Mouse (Mus musculus) forebrain, embryonic 13.5 days (tissue): Measurements from ENCODE around the gene Zdhhc13. TPM values are rescaled to one million over a fixed set of nuclear protein-coding genes. Genes with fewer than 3 reads are reported as not detected.

Experiments used
- ATAC-seq: fragments of 200-750 bp; cut with Nextera tagmentation; 2 replicates; pipeline ENCODE4 v1.8.0; 2017
- H3K27ac ChIP-seq: fragments of 300-500 bp; sonication (generic); 2 replicates; pipeline ENCODE4 v1.5.1; 2015; ENCODE audit warnings: inconsistent platforms, mild to moderate bottlenecking, moderate library complexity
- H3K27me3 ChIP-seq: fragments of 300-500 bp; sonication (generic); 2 replicates; pipeline ENCODE4 v1.6.1; 2015; ENCODE audit warnings: mild to moderate bottlenecking, inconsistent platforms
- H3K36me3 ChIP-seq: fragments of 300-500 bp; sonication (generic); 2 replicates; pipeline ENCODE4 v1.6.1; 2015; ENCODE audit warnings: mild to moderate bottlenecking, inconsistent platforms; ENCODE audit not compliant: poor library complexity, severe bottlenecking
- H3K4me1 ChIP-seq: fragments of 300-500 bp; sonication (generic); 2 replicates; pipeline ENCODE4 v1.6.1; 2015; ENCODE audit warnings: inconsistent platforms
- H3K4me2 ChIP-seq: fragments of 300-500 bp; sonication (generic); 2 replicates; pipeline ENCODE4 v1.6.1; 2015; ENCODE audit warnings: inconsistent platforms, mild to moderate bottlenecking, moderate library complexity
- H3K4me3 ChIP-seq: fragments of 300-500 bp; sonication (generic); 2 replicates; pipeline ENCODE4 v1.5.1; 2015; ENCODE audit warnings: mild to moderate bottlenecking, inconsistent platforms
- H3K9ac ChIP-seq: fragments of 300-500 bp; sonication (generic); 2 replicates; pipeline ENCODE4 v1.6.1; 2015; ENCODE audit warnings: mild to moderate bottlenecking, inconsistent platforms
- H3K9me3 ChIP-seq: fragments of 300-500 bp; sonication (generic); replicated peaks from 2 replicates; pipeline ENCODE4 v1.6.1; 2016; ENCODE audit warnings: inconsistent platforms
- WGBS: fragments of 180-500 bp; shearing (Covaris S2); methylation state at CpG from one replicate; pipeline ENCODE4 v1.1.7; 2015; 5-methylcytosine and 5-hydroxymethylcytosine counted together
- polyA plus RNA-seq: library from polyadenylated mRNA; unstranded; fragments of >200 nt; fragmentation: Nextera tagmentation; extraction: Ambion mirVana; gene quantifications from 2 replicates; pipeline ENCODE4 v1.2.1, GENCODE M21; 2015

Zdhhc13 gene
- polyA plus RNA-seq, 1 experiment from 2014 or later = 38.5 TPM

- no peaks in the 10 kb centered on the region for H3K36me3 ChIP-seq
- no peaks in the 10 kb centered on the region for H3K4me1 ChIP-seq
- WGBS = 36% methylated on average over 6 of the region's 6 CpGs
- H3K27me3 ChIP-seq = no peaks in the 10 kb centered on the region
- H3K4me3 ChIP-seq = no peak overlapping the region
- H3K27ac ChIP-seq = no peak overlapping the region
- no peak for ATAC-seq
- H3K4me2 ChIP-seq = no peak overlapping the region
- H3K9me3 ChIP-seq = no peaks in the 10 kb centered on the region
- no peak overlapping the region for H3K9ac ChIP-seq
Observed at GRCm38 (mm10) chr7:48851529-48852104, 62.8 kb downstream of the Zdhhc13 start.

- Histone ChIP-seq H3K4me2 (no peak overlapping the region), H3K27ac (no peak overlapping the region), H3K9me3 (no peaks in the 10 kb centered on the region), H3K4me3 (no peak overlapping the region), H3K27me3 (no peaks in the 10 kb centered on the region), H3K36me3 (no peaks in the 10 kb centered on the region), H3K9ac (no peak overlapping the region), H3K4me1 (no peaks in the 10 kb centered on the region)
- WGBS = 90% methylated on average over 13 of the region's 13 CpGs
- no peak for ATAC-seq
Observed at GRCm38 (mm10) chr7:48853496-48853895, 64.7 kb downstream of the Zdhhc13 start.

DNA sequence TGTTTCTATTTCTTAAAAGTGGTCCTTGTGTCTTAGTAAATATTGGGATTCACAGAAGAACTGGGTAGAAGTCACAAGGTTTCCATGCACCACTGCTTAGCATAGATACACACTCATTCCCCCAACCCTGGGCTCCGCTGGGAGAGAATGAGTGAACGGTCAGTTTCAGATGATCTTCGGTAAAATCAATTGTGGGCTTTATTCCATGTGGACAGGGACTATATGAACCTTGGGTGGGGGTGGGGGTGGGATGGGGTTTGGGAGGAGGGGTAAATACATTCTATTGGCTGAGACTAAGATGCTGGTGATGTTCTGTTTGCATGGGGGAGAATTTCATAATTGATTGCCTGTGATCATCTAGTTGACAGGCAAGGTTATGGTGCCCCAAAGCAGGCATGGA, 66.7 kb downstream of the Zdhhc13 start:
- H3K9me3 ChIP-seq = no peaks in the 10 kb centered on the region
- no peaks in the 10 kb centered on the region for H3K36me3 ChIP-seq
- no peak overlapping the region for H3K4me2 ChIP-seq
- H3K4me1 ChIP-seq = no peaks in the 10 kb centered on the region
- no peak overlapping the region for H3K9ac ChIP-seq
- H3K27me3 ChIP-seq = no peaks in the 10 kb centered on the region
- no peak overlapping the region for H3K27ac ChIP-seq
- 91% methylated on average over 3 of the region's 3 CpGs for WGBS
- no peak overlapping the region for H3K4me3 ChIP-seq
- ATAC-seq = no peak

DNA sequence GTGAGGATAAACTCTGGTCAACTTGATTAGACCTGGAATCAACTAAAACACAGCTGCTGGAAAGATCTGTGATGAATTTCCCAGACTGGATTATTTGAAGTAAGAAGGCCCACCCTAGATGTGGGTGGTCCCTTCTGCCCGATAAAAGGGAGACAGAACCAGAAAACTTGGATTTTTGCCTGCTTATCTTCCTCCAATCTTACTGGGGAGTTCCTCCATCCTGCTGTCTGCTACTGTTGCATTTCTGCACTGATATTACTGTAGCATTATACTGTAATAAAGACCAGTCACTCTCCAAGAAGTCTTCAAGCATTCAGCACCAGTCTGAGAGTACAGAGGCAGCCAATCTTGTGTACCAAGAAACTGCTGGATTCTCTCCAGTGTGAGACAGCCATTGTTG, 69.5 kb downstream of the Zdhhc13 start:
- no peak for ATAC-seq
- no peaks in the 10 kb centered on the region for H3K27me3 ChIP-seq
- no peaks in the 10 kb centered on the region for H3K9me3 ChIP-seq
- WGBS = 77% methylated on average over 1 of the region's 1 CpGs
- H3K4me1 ChIP-seq = no peaks in the 10 kb centered on the region
- H3K4me3 ChIP-seq = no peak overlapping the region
- H3K4me2 ChIP-seq = no peak overlapping the region
- H3K27ac ChIP-seq = no peak overlapping the region
- H3K36me3 ChIP-seq = no peaks in the 10 kb centered on the region
- no peak overlapping the region for H3K9ac ChIP-seq

DNA sequence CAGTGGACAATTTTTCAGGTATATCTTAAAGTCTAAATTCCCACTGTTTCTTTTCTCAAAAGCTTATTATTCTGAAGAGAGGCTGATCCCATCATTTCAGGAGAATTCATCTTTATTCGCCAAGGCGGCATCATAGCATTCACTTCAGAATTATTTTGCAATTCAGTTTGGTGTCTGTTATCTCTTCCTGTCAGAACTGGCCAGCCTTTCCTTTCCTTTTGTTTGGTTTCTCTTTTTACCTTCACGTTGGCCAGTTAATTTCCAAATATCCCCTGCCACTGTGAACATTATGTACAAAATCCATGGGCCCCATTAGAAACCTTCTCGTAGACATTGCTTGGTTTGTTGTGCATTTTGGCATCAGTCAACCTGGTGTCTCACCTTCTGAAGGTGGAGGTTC, 70.6 kb downstream of the Zdhhc13 start:
- Histone ChIP-seq H3K4me2 (no peak overlapping the region), H3K27me3 (no peaks in the 10 kb centered on the region), H3K9ac (no peak overlapping the region), H3K4me1 (no peaks in the 10 kb centered on the region), H3K36me3 (no peaks in the 10 kb centered on the region), H3K27ac (no peak overlapping the region), H3K4me3 (no peak overlapping the region), H3K9me3 (no peaks in the 10 kb centered on the region)
- WGBS = 92% methylated on average over 4 of the region's 4 CpGs
- no peak for ATAC-seq

DNA sequence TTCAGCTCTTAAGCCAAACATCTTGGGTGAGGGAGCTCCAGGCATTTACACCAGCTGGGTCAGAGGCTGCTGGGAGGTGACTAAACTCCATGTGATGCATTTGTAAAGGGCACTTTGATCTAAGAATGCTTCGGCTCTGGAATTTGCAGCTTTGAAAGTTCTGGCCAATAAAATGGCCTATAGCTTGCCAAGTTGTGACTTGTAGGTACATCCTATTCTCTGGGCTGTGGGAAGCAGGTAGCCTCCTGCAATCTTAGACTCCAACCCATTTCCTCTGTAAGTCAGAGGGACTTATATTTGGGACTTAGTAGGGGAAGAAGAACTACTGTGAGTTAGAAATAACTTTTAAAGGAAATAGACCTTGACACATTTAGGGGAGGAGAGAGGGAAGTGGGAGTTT, 72.1 kb downstream of the Zdhhc13 start:
- Histone ChIP-seq H3K4me2 (no peak overlapping the region), H3K9me3 (no peaks in the 10 kb centered on the region), H3K4me1 (no peaks in the 10 kb centered on the region), H3K36me3 (peaks cover 14% of the 10 kb centered on the region), H3K9ac (no peak overlapping the region), H3K27ac (no peak overlapping the region), H3K4me3 (no peak overlapping the region), H3K27me3 (no peaks in the 10 kb centered on the region)
- WGBS = 93% methylated on average over 1 of the region's 1 CpGs
- ATAC-seq = no peak

DNA sequence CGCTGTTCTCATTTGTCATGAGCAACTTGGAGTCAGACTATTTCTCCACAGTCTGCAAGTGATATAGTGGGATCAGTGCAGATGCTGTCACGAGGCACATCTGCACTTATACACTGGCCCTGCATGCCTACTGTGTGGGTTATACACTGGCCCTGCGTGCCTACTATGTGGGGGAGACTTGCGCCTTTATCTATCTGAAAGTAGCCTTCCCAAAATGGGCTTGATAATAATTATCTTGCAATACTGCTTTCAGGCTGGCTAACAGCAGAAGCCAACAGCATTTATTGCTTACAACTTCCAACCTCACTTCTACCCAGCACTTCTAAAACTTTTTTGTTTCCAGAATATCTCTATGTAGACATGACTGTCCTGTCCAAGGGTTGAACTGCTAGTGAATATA, 73.0 kb downstream of the Zdhhc13 start:
- H3K9ac ChIP-seq = no peak overlapping the region
- 92% methylated on average over 4 of the region's 4 CpGs for WGBS
- H3K36me3 ChIP-seq = peaks cover 21% of the 10 kb centered on the region
- H3K9me3 ChIP-seq = no peaks in the 10 kb centered on the region
- no peaks in the 10 kb centered on the region for H3K27me3 ChIP-seq
- no peak overlapping the region for H3K4me2 ChIP-seq
- ATAC-seq = no peak
- no peaks in the 10 kb centered on the region for H3K4me1 ChIP-seq
- no peak overlapping the region for H3K4me3 ChIP-seq
- H3K27ac ChIP-seq = no peak overlapping the region

- no peak overlapping the region for H3K4me3 ChIP-seq
- no peak for ATAC-seq
- H3K4me2 ChIP-seq = no peak overlapping the region
- H3K9ac ChIP-seq = no peak overlapping the region
- no peaks in the 10 kb centered on the region for H3K9me3 ChIP-seq
- peaks cover 41% of the 10 kb centered on the region for H3K36me3 ChIP-seq
- H3K4me1 ChIP-seq = no peaks in the 10 kb centered on the region
- no peak overlapping the region for H3K27ac ChIP-seq
- H3K27me3 ChIP-seq = no peaks in the 10 kb centered on the region
Observed at GRCm38 (mm10) chr7:48864199-48864598, 75.4 kb downstream of the Zdhhc13 start.

DNA sequence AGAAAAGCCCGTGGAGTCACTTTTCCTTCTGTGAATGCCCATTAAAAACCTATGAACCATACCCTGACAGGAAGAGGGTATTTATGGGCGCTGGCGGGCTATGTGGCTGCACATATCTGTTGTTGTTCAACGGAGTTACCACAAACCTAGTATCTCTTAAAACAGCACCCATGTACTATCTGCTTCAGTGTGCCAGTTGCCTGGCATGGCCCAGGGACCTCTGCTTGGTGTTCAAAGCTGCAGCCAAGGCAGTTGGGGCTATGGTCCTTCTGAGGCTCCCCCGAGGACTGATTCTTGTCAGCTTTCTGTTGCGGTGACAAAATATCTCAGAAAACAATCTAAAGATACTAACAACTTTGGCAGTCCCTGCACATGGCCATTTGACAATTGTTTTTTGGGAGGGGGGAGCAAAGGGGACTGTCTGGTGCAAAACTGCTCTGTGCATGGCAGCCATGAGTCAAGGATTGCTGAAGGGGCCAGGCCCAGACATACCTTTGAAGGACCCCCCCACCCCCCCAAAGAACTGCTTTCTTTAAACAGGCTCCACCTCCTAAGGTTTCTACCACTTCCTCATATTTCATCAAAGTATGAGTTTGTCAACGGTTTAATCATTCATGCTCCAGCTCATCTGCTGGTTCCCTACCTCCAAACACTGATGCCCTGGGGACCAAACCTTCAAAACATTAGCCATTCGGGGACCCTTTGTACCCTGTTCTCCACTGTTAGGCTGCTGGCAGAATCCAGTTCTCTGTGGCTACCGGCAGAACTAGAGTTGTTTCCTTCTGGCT, 76.1 kb downstream of the Zdhhc13 start:
- no peak overlapping the region for H3K4me3 ChIP-seq
- no peak overlapping the region for H3K4me2 ChIP-seq
- H3K36me3 ChIP-seq = peaks cover 46% of the 10 kb centered on the region
- 93% methylated on average over 9 of the region's 9 CpGs for WGBS
- H3K27me3 ChIP-seq = no peaks in the 10 kb centered on the region
- no peak overlapping the region for H3K27ac ChIP-seq
- no peaks in the 10 kb centered on the region for H3K9me3 ChIP-seq
- H3K9ac ChIP-seq = no peak overlapping the region
- ATAC-seq = no peak
- H3K4me1 ChIP-seq = no peaks in the 10 kb centered on the region

- Histone ChIP-seq H3K4me2 (no peak overlapping the region), H3K27me3 (no peaks in the 10 kb centered on the region), H3K4me3 (no peak overlapping the region), H3K4me1 (no peaks in the 10 kb centered on the region), H3K27ac (no peak overlapping the region), H3K9me3 (no peaks in the 10 kb centered on the region), H3K9ac (no peak overlapping the region), H3K36me3 (peaks cover 73% of the 10 kb centered on the region)
- ATAC-seq = no peak
- 92% methylated on average over 18 of the region's 18 CpGs for WGBS
Observed at GRCm38 (mm10) chr7:48867576-48867975, 78.8 kb downstream of the Zdhhc13 start.

- no peak for ATAC-seq
- WGBS = 94% methylated on average over 6 of the region's 6 CpGs
- H3K36me3 ChIP-seq = peaks cover 93% of the 10 kb centered on the region
Observed at GRCm38 (mm10) chr7:48870144-48870543, 81.3 kb downstream of the Zdhhc13 start.

DNA sequence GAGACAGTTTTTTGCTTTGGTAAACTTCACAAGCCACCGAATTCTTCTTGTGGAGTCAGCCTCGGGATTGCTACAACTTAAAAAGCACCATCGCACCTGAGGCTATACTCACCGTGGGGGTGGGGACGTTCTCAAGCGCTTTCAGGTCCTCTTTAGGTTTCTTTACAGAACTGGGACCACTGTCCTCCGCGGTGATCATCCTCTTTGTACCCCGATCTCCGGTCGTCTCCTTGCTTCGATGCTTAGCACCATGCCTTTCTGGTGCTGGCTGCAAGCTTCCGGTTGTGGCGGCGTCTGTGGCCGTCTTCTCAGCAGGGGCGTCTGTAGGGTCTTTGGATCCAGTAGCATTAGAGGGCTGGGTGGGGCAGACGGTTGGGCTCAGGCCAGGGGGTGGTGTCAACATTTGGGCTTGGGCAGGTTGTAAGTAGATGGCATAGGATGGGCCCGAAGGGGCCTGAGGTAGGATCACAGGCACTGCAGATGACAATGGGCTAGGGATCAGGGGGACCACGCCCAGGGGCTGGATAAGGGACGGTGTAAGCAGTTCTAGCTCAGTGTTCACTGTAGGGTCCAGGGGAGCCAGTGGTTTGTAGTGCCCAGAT, 81.9 kb downstream of the Zdhhc13 start:
- Histone ChIP-seq H3K36me3 (peaks cover 93% of the 10 kb centered on the region), H3K27me3 (no peaks in the 10 kb centered on the region), H3K4me2 (no peak overlapping the region), H3K4me3 (no peak overlapping the region), H3K4me1 (no peaks in the 10 kb centered on the region), H3K9me3 (no peaks in the 10 kb centered on the region), H3K27ac (no peak overlapping the region), H3K9ac (no peak overlapping the region)
- WGBS = 94% methylated on average over 21 of the region's 21 CpGs
- no peak for ATAC-seq

More at GRCm38 (mm10) chr7:48870144-48870543, 81.3 kb downstream of the Zdhhc13 start:
- Histone ChIP-seq H3K4me3 (no peak overlapping the region), H3K4me2 (no peak overlapping the region), H3K9ac (no peak overlapping the region), H3K4me1 (no peaks in the 10 kb centered on the region), H3K27me3 (no peaks in the 10 kb centered on the region), H3K27ac (no peak overlapping the region), H3K9me3 (no peaks in the 10 kb centered on the region)
